Mouse (Mus musculus): ENCODE data around the gene Tial1.

DNA sequence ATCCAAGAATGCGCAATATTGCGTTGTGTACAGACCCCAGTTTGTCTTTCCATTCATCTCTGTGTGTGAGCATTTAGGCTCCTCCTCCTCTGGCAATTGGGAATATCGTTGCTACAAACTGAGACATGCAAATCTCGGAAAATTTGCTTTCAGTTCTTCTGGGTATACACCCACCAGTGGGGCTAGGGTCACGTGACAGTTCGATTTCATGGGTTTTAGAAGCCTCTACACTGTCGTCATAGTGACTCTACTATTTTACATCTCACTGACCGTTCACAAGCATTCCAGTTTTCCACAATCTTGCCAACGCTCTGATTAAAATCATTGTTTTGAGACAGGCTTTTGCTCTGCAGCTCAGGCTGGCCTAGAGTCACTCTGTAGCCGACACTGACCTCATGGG, 28.9 kb downstream of the Tial1 start:
- no peak for TF ChIP-seq POLR2A (IDR thresholded peaks at IDR 0.05; ENCODE audit: borderline replicate concordance, extremely low read depth, insufficient read depth, insufficient read length, poor library complexity, severe bottlenecking)
- no peak for TF ChIP-seq CTCF (IDR thresholded peaks at IDR 0.05; ENCODE audit: borderline replicate concordance, extremely low read depth, insufficient read depth, insufficient read length)
